Mouse (Mus musculus) stomach, postnatal 0 days (tissue): ENCODE measurements around the gene Spata1.

ENCODE experiments used
- CTCF ChIP-seq: IDR thresholded peaks from 2 replicates; pipeline ENCODE4 v1.5.1; 2016; ENCODE audit warnings: antibody characterized with exemption, low read depth, mild to moderate bottlenecking, moderate library complexity
- EP300 ChIP-seq: optimal IDR thresholded peaks from 2 replicates; pipeline ENCODE3; 2016; ENCODE audit warnings: antibody characterized with exemption

DNA sequence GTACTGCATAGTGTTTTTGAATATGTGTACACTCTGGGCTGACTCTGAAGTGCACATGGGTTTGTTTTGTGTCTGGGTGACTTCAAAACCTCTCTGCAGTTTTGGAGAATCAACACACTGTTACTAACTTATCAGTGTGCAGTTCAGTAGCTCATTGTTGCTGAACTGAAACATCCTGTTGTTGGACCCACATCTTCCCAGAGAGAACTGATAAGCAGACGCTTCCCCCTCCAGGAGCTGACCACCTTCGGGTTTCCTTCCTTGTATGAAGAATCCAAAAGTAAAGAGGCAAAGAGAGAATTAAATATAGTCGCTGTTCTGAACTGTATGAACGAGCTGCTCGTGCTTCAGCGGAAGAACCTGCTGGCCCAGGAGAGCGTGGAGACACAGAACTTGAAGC is 80.7 kb downstream of the Spata1 start:
- TF ChIP-seq EP300 (no peak), CTCF (no peak)
